Mouse (Mus musculus): Measurements from ENCODE around the gene Commd9. TPM values are rescaled to one million over a fixed set of nuclear protein-coding genes. Genes with fewer than 3 reads are reported as not detected.
A peak's percentile ranks its signal among the peaks of the same experiment; 100 is the strongest.

The Commd9 gene
- polyA plus RNA-seq (2015; fragmentation: Nextera tagmentation; extraction: Ambion mirVana): 43.7 and 48.2 TPM in 2 replicates

- H3K4me3 ChIP-seq (ENCODE audit: low read depth, low read length): peak within 1 kb of the TSS; percentile 66
- DNase-seq (ENCODE audit: low spot score) (peak; percentile 97), ATAC-seq (ENCODE audit: low FRiP score, low TSS enrichment) (peak; percentile 99)
- WGBS: 13% methylated on average over 22 of the region's 22 CpGs
- 0 out of 2 replicates have a peak within 1 kb of the TSS, but pooled peaks have one; percentile 30 for H3K27ac ChIP-seq (replicated peaks)
- H3K27me3 ChIP-seq (ENCODE audit: control insufficient read depth, insufficient read depth, low read length): no peaks in the 10 kb centered on the region
- H3K9ac ChIP-seq (ENCODE audit: low read length): peak within 1 kb of the TSS; percentile 69
- H3K9me3 ChIP-seq (ENCODE audit: control insufficient read depth, low read length): no peaks in the 10 kb centered on the region
- TF ChIP-seq CTCF (IDR thresholded peaks at IDR 0.05; ENCODE audit: low read depth): peak; percentile 20; the same call in 1 of the 2 replicates
- TF ChIP-seq EP300 (optimal IDR thresholded peaks at IDR 0.05): no peak
- peak within 1 kb of the TSS; percentile 70 for H3K4me2 ChIP-seq (replicated peaks; ENCODE audit: low read depth)
- peaks cover 6% of the 10 kb centered on the region for H3K4me1 ChIP-seq (replicated peaks; ENCODE audit: control insufficient read depth, insufficient read depth)
- H3K36me3 ChIP-seq (ENCODE audit: control insufficient read depth, insufficient read depth, low read length): no peaks in the 10 kb centered on the region
Measured at GRCm38 (mm10) chr2:101885768-101886438, at the start of gene Commd9. Gene Commd9 (plus strand): TSS chr2:101886247.

DNA sequence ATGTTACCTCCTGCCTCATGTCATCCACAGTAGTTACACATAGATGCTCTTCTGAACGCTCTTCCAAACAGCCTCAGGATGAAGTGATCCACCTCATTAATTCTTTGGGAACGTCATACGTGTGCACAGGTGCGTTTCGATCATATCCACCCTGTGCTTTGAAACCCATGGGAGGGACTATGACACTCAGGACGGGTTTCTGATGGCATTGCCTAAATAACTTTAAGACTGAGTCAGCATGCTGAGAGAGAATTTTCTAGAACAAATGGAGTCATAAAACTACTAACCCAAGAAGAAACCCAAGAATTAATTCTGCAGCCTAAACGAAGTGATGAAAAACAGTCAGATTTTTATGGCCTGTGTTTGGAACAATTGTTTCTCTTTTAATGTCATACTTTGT, 43.3 kb upstream of the Commd9 start:
- WGBS: 83% methylated on average over 7 of the region's 7 CpGs
- H3K9me3 ChIP-seq (ENCODE audit: control insufficient read depth, low read length): no peaks in the 10 kb centered on the region
- no peaks in the 10 kb centered on the region for H3K4me1 ChIP-seq (replicated peaks; ENCODE audit: control insufficient read depth, insufficient read depth)
- no peak for DNase-seq (ENCODE audit: low spot score)
- H3K27ac ChIP-seq (replicated peaks): no peak overlapping the region
- H3K4me2 ChIP-seq (replicated peaks; ENCODE audit: low read depth): no peak overlapping the region
- no peaks in the 10 kb centered on the region for H3K27me3 ChIP-seq (ENCODE audit: control insufficient read depth, insufficient read depth, low read length)
- H3K36me3 ChIP-seq (ENCODE audit: control insufficient read depth, insufficient read depth, low read length): no peaks in the 10 kb centered on the region
- TF ChIP-seq EP300 (optimal IDR thresholded peaks at IDR 0.05): no peak
- no peak for TF ChIP-seq CTCF (IDR thresholded peaks at IDR 0.05; ENCODE audit: low read depth)
- H3K9ac ChIP-seq (ENCODE audit: low read length): no peak overlapping the region
- no peak for ATAC-seq (ENCODE audit: low FRiP score, low TSS enrichment)
- H3K4me3 ChIP-seq (ENCODE audit: low read depth, low read length): no peak overlapping the region

DNA sequence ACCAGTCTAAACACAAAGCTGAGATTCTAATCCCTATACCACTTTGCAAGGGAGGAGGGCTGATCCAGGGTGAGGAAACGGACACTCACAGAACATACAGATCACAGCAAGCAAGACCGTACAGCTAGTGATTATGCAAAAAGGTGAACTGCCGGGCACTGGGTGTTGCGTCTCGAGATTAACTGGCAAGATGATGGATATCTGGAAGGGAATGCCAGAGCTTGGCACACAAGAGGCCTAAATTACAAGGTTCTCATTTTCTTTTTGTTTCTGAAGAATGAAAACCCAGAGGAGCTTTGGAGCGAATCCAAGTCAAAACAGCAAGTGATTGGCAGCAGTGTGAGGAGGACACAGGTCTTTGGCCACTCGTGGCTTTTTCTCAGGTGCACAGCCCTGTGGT, 31.3 kb upstream of the Commd9 start:
- ATAC-seq (ENCODE audit: low FRiP score, low TSS enrichment) (no peak), DNase-seq (ENCODE audit: low spot score) (no peak)
- Histone ChIP-seq H3K36me3 (ENCODE audit: control insufficient read depth, insufficient read depth, low read length) (no peaks in the 10 kb centered on the region), H3K27me3 (ENCODE audit: control insufficient read depth, insufficient read depth, low read length) (no peaks in the 10 kb centered on the region), H3K27ac (replicated peaks) (no peak overlapping the region), H3K4me1 (replicated peaks; ENCODE audit: control insufficient read depth, insufficient read depth) (no peaks in the 10 kb centered on the region), H3K9me3 (ENCODE audit: control insufficient read depth, low read length) (no peaks in the 10 kb centered on the region), H3K9ac (ENCODE audit: low read length) (no peak overlapping the region), H3K4me3 (ENCODE audit: low read depth, low read length) (no peak overlapping the region), H3K4me2 (replicated peaks; ENCODE audit: low read depth) (no peak overlapping the region)
- TF ChIP-seq CTCF (IDR thresholded peaks at IDR 0.05; ENCODE audit: low read depth) (no peak), EP300 (optimal IDR thresholded peaks at IDR 0.05) (no peak)
- WGBS: 38% methylated on average over 7 of the region's 7 CpGs

DNA sequence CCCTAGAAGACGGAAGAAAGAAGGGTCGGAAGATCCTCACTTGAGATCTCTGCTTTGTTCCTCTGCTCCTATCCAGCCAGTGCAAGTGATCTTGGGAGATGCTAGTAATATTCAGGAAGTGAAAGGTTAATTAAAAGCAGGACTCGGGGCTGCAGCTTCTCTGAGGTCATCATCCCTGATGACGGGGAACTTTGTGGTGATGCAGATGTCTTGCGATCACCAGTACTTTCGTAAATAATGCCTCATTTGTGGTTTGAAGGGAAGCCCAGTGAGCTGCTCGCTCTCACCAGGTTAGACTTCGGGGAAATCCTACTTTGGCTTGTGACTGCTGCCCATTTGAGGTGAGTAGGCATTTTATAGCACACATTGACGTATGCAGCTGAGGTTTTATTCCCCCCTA, 29.9 kb upstream of the Commd9 start:
- Histone ChIP-seq H3K27ac (replicated peaks) (no peak overlapping the region), H3K4me1 (replicated peaks; ENCODE audit: control insufficient read depth, insufficient read depth) (no peaks in the 10 kb centered on the region), H3K36me3 (ENCODE audit: control insufficient read depth, insufficient read depth, low read length) (no peaks in the 10 kb centered on the region), H3K27me3 (ENCODE audit: control insufficient read depth, insufficient read depth, low read length) (no peaks in the 10 kb centered on the region), H3K4me2 (replicated peaks; ENCODE audit: low read depth) (no peak overlapping the region), H3K4me3 (ENCODE audit: low read depth, low read length) (no peak overlapping the region), H3K9me3 (ENCODE audit: control insufficient read depth, low read length) (no peaks in the 10 kb centered on the region), H3K9ac (ENCODE audit: low read length) (no peak overlapping the region)
- TF ChIP-seq EP300 (optimal IDR thresholded peaks at IDR 0.05) (no peak), CTCF (IDR thresholded peaks at IDR 0.05; ENCODE audit: low read depth) (no peak)
- 81% methylated on average over 9 of the region's 9 CpGs for WGBS
- ATAC-seq (ENCODE audit: low FRiP score, low TSS enrichment): no peak
- DNase-seq (ENCODE audit: low spot score): no peak

GRCm38 (mm10) chr2:101860920-101861485, 25.0 kb upstream of the Commd9 start:
- no peak for TF ChIP-seq CTCF (IDR thresholded peaks at IDR 0.05; ENCODE audit: low read depth)
- no peak for TF ChIP-seq EP300 (optimal IDR thresholded peaks at IDR 0.05)
- Histone ChIP-seq H3K27me3 (ENCODE audit: control insufficient read depth, insufficient read depth, low read length) (no peaks in the 10 kb centered on the region), H3K27ac (replicated peaks) (no peak overlapping the region), H3K9me3 (ENCODE audit: control insufficient read depth, low read length) (no peaks in the 10 kb centered on the region), H3K9ac (ENCODE audit: low read length) (no peak overlapping the region), H3K4me3 (ENCODE audit: low read depth, low read length) (no peak overlapping the region), H3K4me1 (replicated peaks; ENCODE audit: control insufficient read depth, insufficient read depth) (no peaks in the 10 kb centered on the region), H3K36me3 (ENCODE audit: control insufficient read depth, insufficient read depth, low read length) (no peaks in the 10 kb centered on the region), H3K4me2 (replicated peaks; ENCODE audit: low read depth) (no peak overlapping the region)
- no peak for ATAC-seq (ENCODE audit: low FRiP score, low TSS enrichment)
- DNase-seq (ENCODE audit: low spot score): no peak
- WGBS: 87% methylated on average over 3 of the region's 3 CpGs

Measured in stomach, postnatal 0 days (tissue).